Mouse (Mus musculus): Measurements from ENCODE around the gene Map7. TPM values are rescaled to one million over a fixed set of nuclear protein-coding genes. Genes with fewer than 3 reads are reported as not detected.

Gene Map7
- polyA plus RNA-seq, 1 experiment, result 6.7 TPM

- no peak for DNase-seq (ENCODE audit: low read depth)
- no peak for TF ChIP-seq POLR2A (IDR thresholded peaks at IDR 0.05; ENCODE audit: borderline replicate concordance, extremely low read depth, insufficient read depth, insufficient read length, poor library complexity, severe bottlenecking)
- TF ChIP-seq CTCF (IDR thresholded peaks at IDR 0.05; ENCODE audit: borderline replicate concordance, extremely low read depth, insufficient read depth, insufficient read length), result no peak
Measured at GRCm38 (mm10) chr10:20236241-20236640, 88.0 kb downstream of the Map7 start.

GRCm38 (mm10) chr10:20238281-20238680 is 90.0 kb downstream of the Map7 start:
- no peak for DNase-seq (ENCODE audit: low read depth)
- TF ChIP-seq POLR2A (IDR thresholded peaks at IDR 0.05; ENCODE audit: borderline replicate concordance, extremely low read depth, insufficient read depth, insufficient read length, poor library complexity, severe bottlenecking), result no peak
- TF ChIP-seq CTCF (IDR thresholded peaks at IDR 0.05; ENCODE audit: borderline replicate concordance, extremely low read depth, insufficient read depth, insufficient read length), result no peak

GRCm38 (mm10) chr10:20240858-20241257 is 92.6 kb downstream of the Map7 start:
- no peak for DNase-seq (ENCODE audit: low read depth)
- no peak for TF ChIP-seq CTCF (IDR thresholded peaks at IDR 0.05; ENCODE audit: borderline replicate concordance, extremely low read depth, insufficient read depth, insufficient read length)
- no peak for TF ChIP-seq POLR2A (IDR thresholded peaks at IDR 0.05; ENCODE audit: borderline replicate concordance, extremely low read depth, insufficient read depth, insufficient read length, poor library complexity, severe bottlenecking)

GRCm38 (mm10) chr10:20243321-20243720 is 95.0 kb downstream of the Map7 start:
- TF ChIP-seq POLR2A (IDR thresholded peaks at IDR 0.05; ENCODE audit: borderline replicate concordance, extremely low read depth, insufficient read depth, insufficient read length, poor library complexity, severe bottlenecking) (no peak), CTCF (IDR thresholded peaks at IDR 0.05; ENCODE audit: borderline replicate concordance, extremely low read depth, insufficient read depth, insufficient read length) (no peak)
- no peak for DNase-seq (ENCODE audit: low read depth)

- TF ChIP-seq CTCF (IDR thresholded peaks at IDR 0.05; ENCODE audit: borderline replicate concordance, extremely low read depth, insufficient read depth, insufficient read length) (no peak), POLR2A (IDR thresholded peaks at IDR 0.05; ENCODE audit: borderline replicate concordance, extremely low read depth, insufficient read depth, insufficient read length, poor library complexity, severe bottlenecking) (no peak)
- DNase-seq (ENCODE audit: low read depth), result no peak
Measured at GRCm38 (mm10) chr10:20245082-20245481, 96.8 kb downstream of the Map7 start.

- DNase-seq (ENCODE audit: low read depth), result no peak
- TF ChIP-seq POLR2A (IDR thresholded peaks at IDR 0.05; ENCODE audit: borderline replicate concordance, extremely low read depth, insufficient read depth, insufficient read length, poor library complexity, severe bottlenecking), result no peak
Measured at GRCm38 (mm10) chr10:20249091-20249490, 100.8 kb downstream of the Map7 start.

- no peak for DNase-seq (ENCODE audit: low read depth)
- TF ChIP-seq POLR2A (IDR thresholded peaks at IDR 0.05; ENCODE audit: borderline replicate concordance, extremely low read depth, insufficient read depth, insufficient read length, poor library complexity, severe bottlenecking), result no peak
- TF ChIP-seq CTCF (IDR thresholded peaks at IDR 0.05; ENCODE audit: borderline replicate concordance, extremely low read depth, insufficient read depth, insufficient read length), result no peak
Measured at GRCm38 (mm10) chr10:20255579-20255978, 107.3 kb downstream of the Map7 start.

GRCm38 (mm10) chr10:20257054-20257643 is 108.9 kb downstream of the Map7 start:
- no peak for DNase-seq (ENCODE audit: low read depth)
- TF ChIP-seq CTCF (IDR thresholded peaks at IDR 0.05; ENCODE audit: borderline replicate concordance, extremely low read depth, insufficient read depth, insufficient read length) (no peak), POLR2A (IDR thresholded peaks at IDR 0.05; ENCODE audit: borderline replicate concordance, extremely low read depth, insufficient read depth, insufficient read length, poor library complexity, severe bottlenecking) (no peak)

GRCm38 (mm10) chr10:20257721-20258720 is 109.8 kb downstream of the Map7 start:
- peak; percentile 28 for DNase-seq (ENCODE audit: low read depth)
- TF ChIP-seq CTCF (IDR thresholded peaks at IDR 0.05; ENCODE audit: borderline replicate concordance, extremely low read depth, insufficient read depth, insufficient read length) (no peak), POLR2A (IDR thresholded peaks at IDR 0.05; ENCODE audit: borderline replicate concordance, extremely low read depth, insufficient read depth, insufficient read length, poor library complexity, severe bottlenecking) (no peak)

GRCm38 (mm10) chr10:20259476-20259875 is 111.2 kb downstream of the Map7 start:
- TF ChIP-seq CTCF (IDR thresholded peaks at IDR 0.05; ENCODE audit: borderline replicate concordance, extremely low read depth, insufficient read depth, insufficient read length), result no peak
- no peak for TF ChIP-seq POLR2A (IDR thresholded peaks at IDR 0.05; ENCODE audit: borderline replicate concordance, extremely low read depth, insufficient read depth, insufficient read length, poor library complexity, severe bottlenecking)

GRCm38 (mm10) chr10:20262896-20263295 is 114.6 kb downstream of the Map7 start:
- no peak for DNase-seq (ENCODE audit: low read depth)
- TF ChIP-seq POLR2A (IDR thresholded peaks at IDR 0.05; ENCODE audit: borderline replicate concordance, extremely low read depth, insufficient read depth, insufficient read length, poor library complexity, severe bottlenecking), result no peak
- TF ChIP-seq CTCF (IDR thresholded peaks at IDR 0.05; ENCODE audit: borderline replicate concordance, extremely low read depth, insufficient read depth, insufficient read length), result no peak

More at GRCm38 (mm10) chr10:20259476-20259875, 111.2 kb downstream of the Map7 start:
- no peak for DNase-seq (ENCODE audit: low read depth)
